Mouse (Mus musculus): ENCODE data around the gene Cdk6.
"Not testable (repeated sequence)": the region's sequence is repeated elsewhere in the genome, so short reads cannot be mapped to it uniquely, and the experiment has no call there.

DNA sequence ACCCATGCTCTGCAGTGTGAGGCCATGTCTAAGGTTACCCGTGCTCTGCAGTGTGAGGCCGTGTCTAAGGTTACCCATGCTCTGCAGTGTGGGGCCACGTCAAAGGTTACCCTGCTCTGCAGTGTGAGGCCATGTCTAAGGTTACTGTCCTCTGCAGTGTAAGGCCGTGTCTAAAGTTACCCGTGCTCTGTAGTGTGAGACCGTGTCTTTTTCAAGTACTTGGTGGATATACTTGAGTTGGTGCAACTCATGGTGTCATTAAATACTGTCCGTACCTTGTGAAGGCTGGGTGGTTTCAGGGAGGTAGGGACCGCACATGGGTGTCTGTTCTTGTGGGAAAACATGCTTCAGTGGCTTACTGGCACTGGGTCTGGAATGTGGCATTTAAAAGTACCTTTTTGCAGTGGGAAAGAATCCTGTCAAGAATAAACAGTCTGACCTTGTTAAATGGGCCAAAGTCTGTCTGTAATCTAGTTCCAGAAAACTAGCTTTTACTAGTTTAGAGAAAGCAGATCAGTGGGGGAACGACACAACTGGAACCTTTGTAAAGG is 97.2 kb downstream of the Cdk6 start:
- not testable (repeated sequence) for TF ChIP-seq ZNF384 (IDR thresholded peaks at IDR 0.05; ENCODE audit: low read depth, low read length); E2F4 (IDR thresholded peaks at IDR 0.05; ENCODE audit: insufficient replicate concordance, low read depth, low read length); USF1 (IDR thresholded peaks at IDR 0.05; ENCODE audit: low read depth, low read length); CTCF (conservative IDR thresholded peaks at IDR 0.05 in 1 of 2, IDR thresholded peaks at IDR 0.05 in 1 of 2; ENCODE audit: low read depth in 2 of 2, low read length in 2 of 2); RAD21 (IDR thresholded peaks at IDR 0.05; ENCODE audit: low read depth, low read length); UBTF (IDR thresholded peaks at IDR 0.05; ENCODE audit: low read depth, low read length); IRF4 (IDR thresholded peaks at IDR 0.05; ENCODE audit: low read depth, low read length); USF2 (conservative IDR thresholded peaks at IDR 0.05; ENCODE audit: low read depth, low read length); MAFK (IDR thresholded peaks at IDR 0.05; ENCODE audit: insufficient replicate concordance, low read length); RCOR1 (conservative IDR thresholded peaks at IDR 0.05; ENCODE audit: low read depth, low read length); POLR2A (IDR thresholded peaks at IDR 0.05; ENCODE audit: low read depth, low read length); MAX (IDR thresholded peaks at IDR 0.05; ENCODE audit: low read length); GABPA (IDR thresholded peaks at IDR 0.05; ENCODE audit: insufficient replicate concordance, low read depth, low read length); MXI1 (IDR thresholded peaks at IDR 0.05; ENCODE audit: low read depth, low read length)

All from CH12.LX (cell line).